Mouse (Mus musculus): ENCODE measurements around the gene Nr5a2. TPM values are rescaled to one million over a fixed set of nuclear protein-coding genes. Genes with fewer than 3 reads are reported as not detected.

Nr5a2 gene
- total and polyA plus RNA-seq, 3 experiments: 0.18 to 0.80 (median 0.60) TPM

DNA sequence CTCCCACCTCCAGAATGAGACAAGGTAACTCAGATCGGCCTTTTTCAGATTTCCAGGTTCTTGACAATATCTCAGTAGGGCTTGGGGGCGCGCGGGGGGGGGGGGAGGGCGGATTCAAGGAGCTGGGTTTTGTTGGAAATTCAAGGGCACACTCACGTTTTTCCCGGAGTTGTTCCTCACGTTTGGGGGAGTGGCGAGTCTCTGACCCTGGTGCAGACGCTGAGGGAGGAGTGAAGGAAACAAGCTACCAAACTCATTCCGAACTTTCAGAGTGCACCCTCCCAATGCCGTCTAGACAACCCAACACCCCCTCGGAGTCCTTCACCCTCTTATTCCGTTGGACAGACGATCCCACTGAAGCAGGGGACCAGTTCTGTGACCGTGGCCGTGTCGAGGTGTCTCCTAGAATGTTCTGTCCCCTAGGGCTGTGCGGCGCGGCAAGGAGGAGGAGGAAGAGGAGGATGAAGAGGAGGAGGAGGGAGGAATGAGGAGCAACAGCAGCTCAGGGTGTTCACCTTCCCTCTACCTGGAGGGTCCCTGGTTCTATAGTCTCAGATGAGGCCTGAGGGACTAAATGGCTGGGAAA, 8.2 kb downstream of the Nr5a2 start:
- Histone ChIP-seq H3K79me2 (replicated peaks; ENCODE audit: control insufficient read depth, insufficient read depth, low read length) (no peaks in the 10 kb centered on the region), H3K27me3 (ENCODE audit: control insufficient read depth, insufficient read depth, low read length) (peaks cover 8% of the 10 kb centered on the region; the same call in 1 of the 2 replicates), H3K9ac (ENCODE audit: low read depth, low read length) (no peak overlapping the region), H3K4me3 (peak overlapping the region; percentile 45; the same call in 1 of the 2 replicates), H3K27ac (no peak overlapping the region), H3K36me3 (ENCODE audit: control insufficient read depth, insufficient read depth, low read length) (no peaks in the 10 kb centered on the region), H3K4me1 (ENCODE audit: control insufficient read depth, insufficient read depth, low read length) (peaks cover 1% of the 10 kb centered on the region)
- DNase-seq: no peak
- TF ChIP-seq EP300 (IDR thresholded peaks at IDR 0.05; ENCODE audit: insufficient read depth, low read depth, low read length): no peak
- WGBS: 15% methylated on average over 21 of the region's 21 CpGs
- intact Hi-C loops (cut with DNase I): no loop called here

DNA sequence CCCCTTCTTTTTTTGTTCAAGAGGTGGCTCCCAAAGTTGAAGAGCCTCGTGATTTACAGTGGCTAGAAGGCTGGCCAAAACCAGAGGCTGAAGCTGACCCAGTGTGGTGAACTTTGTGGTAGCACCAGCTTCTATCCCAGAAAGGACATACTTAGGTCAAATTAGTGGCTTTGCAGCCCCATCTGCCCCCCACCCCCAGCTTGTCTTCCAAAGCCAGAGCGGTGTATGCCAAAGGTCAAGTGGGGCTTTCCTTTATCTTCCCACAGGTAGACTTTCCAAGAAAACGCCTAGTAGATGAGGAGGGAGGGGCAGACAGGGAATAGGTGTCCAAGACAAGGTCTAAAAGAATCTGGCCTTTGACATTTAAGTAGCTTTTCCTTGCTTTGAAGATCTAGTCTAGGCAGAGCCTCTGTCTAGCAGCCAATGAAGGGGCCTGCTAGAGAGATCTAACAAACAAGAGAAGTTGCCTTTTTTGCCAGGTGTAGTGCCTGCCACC, 9.0 kb downstream of the Nr5a2 start:
- Histone ChIP-seq H3K36me3 (ENCODE audit: control insufficient read depth, insufficient read depth, low read length) (no peaks in the 10 kb centered on the region), H3K79me2 (replicated peaks; ENCODE audit: control insufficient read depth, insufficient read depth, low read length) (no peaks in the 10 kb centered on the region), H3K9ac (ENCODE audit: low read depth, low read length) (no peak overlapping the region), H3K4me3 (no peak overlapping the region), H3K27me3 (ENCODE audit: control insufficient read depth, insufficient read depth, low read length) (peaks cover 7% of the 10 kb centered on the region; the same call in 1 of the 2 replicates), H3K27ac (no peak overlapping the region), H3K4me1 (ENCODE audit: control insufficient read depth, insufficient read depth, low read length) (peaks cover 1% of the 10 kb centered on the region)
- intact Hi-C loops (cut with DNase I): no loop called here
- 78% methylated on average over 3 of the region's 3 CpGs for WGBS
- TF ChIP-seq POLR2A (IDR thresholded peaks at IDR 0.05; ENCODE audit: insufficient read depth, low read depth, low read length) (no peak), CTCF (IDR thresholded peaks at IDR 0.05) (no peak), EP300 (IDR thresholded peaks at IDR 0.05; ENCODE audit: insufficient read depth, low read depth, low read length) (no peak)
- DNase-seq: no peak

DNA sequence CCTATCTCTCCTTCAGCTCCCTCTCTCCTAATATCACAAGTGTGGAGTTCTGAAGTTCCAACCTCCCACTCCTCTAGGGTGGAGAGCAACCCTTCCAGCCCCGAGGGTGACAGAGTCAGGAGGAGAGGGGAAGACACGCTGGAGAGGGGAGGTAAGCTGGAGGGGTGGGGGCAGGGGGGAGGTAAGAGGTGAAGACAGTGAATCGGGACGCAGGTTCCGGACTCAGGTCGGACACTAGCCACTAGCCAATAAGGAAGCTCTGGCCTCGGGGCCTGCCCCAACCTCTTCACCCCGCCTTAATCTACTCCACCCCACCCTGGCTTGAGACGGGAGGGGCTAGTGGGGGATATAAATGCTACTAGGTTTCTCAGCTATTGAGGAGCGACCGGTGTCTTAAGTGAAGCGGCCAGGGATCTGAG, 10.9 kb downstream of the Nr5a2 start:
- H3K9ac ChIP-seq (ENCODE audit: low read depth, low read length): no peak overlapping the region
- DNase-seq: peak in 1 of 2 experiments; percentile 21
- WGBS: 13% methylated on average over 12 of the region's 12 CpGs
- H3K36me3 ChIP-seq (ENCODE audit: control insufficient read depth, insufficient read depth, low read length): no peaks in the 10 kb centered on the region
- peaks cover 1% of the 10 kb centered on the region for H3K4me1 ChIP-seq (ENCODE audit: control insufficient read depth, insufficient read depth, low read length)
- H3K4me3 ChIP-seq: peak overlapping the region; percentile 52
- no peaks in the 10 kb centered on the region for H3K79me2 ChIP-seq (replicated peaks; ENCODE audit: control insufficient read depth, insufficient read depth, low read length)
- TF ChIP-seq EP300 (IDR thresholded peaks at IDR 0.05; ENCODE audit: insufficient read depth, low read depth, low read length) (no peak), POLR2A (IDR thresholded peaks at IDR 0.05; ENCODE audit: insufficient read depth, low read depth, low read length) (no peak), CTCF (IDR thresholded peaks at IDR 0.05) (no peak)
- no peak overlapping the region; the same call in 1 of the 2 replicates for H3K27ac ChIP-seq
- intact Hi-C loops (cut with DNase I): loop anchor here (5.0 kb wide), 2 partner anchors 167 to 327 kb away; partner anchors contain the start of gene Zfp281
- H3K27me3 ChIP-seq (ENCODE audit: control insufficient read depth, insufficient read depth, low read length): peaks cover 8% of the 10 kb centered on the region; the same call in 1 of the 2 replicates

DNA sequence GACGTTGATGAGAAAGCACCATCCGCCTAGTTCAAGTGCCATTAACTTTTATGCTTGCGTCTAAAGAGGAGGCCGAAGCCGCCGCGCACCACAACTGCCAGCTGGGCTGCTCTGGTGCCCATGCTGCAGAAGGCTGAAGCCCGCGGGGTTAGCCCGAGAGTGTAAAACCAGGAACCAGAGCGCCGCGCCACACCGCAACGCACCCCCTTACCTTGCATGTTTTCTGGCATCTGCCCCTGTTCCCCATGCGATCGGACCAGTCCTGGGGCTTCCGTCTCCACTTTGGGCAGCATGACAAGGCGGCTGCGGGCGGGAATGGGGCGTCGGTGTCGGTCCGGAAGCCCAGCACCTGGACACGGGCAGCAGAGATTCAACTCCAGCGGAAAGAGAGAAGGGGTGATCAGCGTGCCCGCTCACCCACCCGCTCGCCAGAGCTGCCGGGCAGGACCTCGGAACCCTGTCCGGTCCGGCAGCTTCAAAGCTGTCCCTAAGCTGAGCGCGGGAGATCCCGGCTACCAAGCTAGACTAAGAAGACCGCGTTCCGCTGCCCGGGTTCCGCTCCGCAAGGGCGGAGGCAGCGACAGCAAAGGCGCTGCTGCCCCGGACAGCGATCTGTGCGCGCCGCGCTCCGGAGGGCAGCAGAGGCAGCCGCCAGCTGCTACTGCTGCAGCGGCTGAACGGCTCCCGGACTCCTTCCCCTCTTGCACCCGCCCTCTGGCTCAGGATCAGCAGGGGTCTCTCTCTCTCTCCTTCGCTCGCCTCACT, 11.6 kb downstream of the Nr5a2 start:
- Histone ChIP-seq H3K27ac (peak overlapping the region; percentile 36), H3K27me3 (ENCODE audit: control insufficient read depth, insufficient read depth, low read length) (peaks cover 8% of the 10 kb centered on the region; the same call in 1 of the 2 replicates), H3K79me2 (replicated peaks; ENCODE audit: control insufficient read depth, insufficient read depth, low read length) (no peaks in the 10 kb centered on the region), H3K36me3 (ENCODE audit: control insufficient read depth, insufficient read depth, low read length) (no peaks in the 10 kb centered on the region), H3K4me3 (peak overlapping the region; percentile 52), H3K4me1 (ENCODE audit: control insufficient read depth, insufficient read depth, low read length) (peaks cover 1% of the 10 kb centered on the region), H3K9ac (ENCODE audit: low read depth, low read length) (peak overlapping the region; percentile 45)
- peak; percentile 40 for TF ChIP-seq CTCF (IDR thresholded peaks at IDR 0.05)
- no peak for TF ChIP-seq EP300 (IDR thresholded peaks at IDR 0.05; ENCODE audit: insufficient read depth, low read depth, low read length)
- intact Hi-C loops (cut with DNase I): loop anchor here (5.0 kb wide), 2 partner anchors 166 to 326 kb away; partner anchors contain the start of gene Zfp281
- under 1% methylated on average over 60 of the region's 61 CpGs for WGBS
- DNase-seq: peak; percentile 57 to 65

DNA sequence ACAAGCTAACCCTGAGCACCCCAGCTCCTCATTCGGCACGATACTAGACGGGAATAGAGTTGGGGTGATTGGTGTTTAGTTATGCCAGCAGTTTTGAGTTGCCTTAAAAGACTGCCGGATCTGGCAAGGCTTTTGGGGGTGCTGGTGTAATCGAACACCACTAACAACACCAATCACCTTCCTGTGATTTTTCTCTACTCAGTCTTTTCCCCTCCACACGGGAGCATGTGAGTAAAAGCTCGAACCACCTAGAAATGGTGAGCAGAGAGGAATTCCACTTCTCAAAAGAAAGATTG, 12.2 kb downstream of the Nr5a2 start:
- peak overlapping the region; percentile 45 for H3K9ac ChIP-seq (ENCODE audit: low read depth, low read length)
- no peak overlapping the region; the same call in 1 of the 2 replicates for H3K27ac ChIP-seq
- no peak for DNase-seq
- H3K36me3 ChIP-seq (ENCODE audit: control insufficient read depth, insufficient read depth, low read length): no peaks in the 10 kb centered on the region
- H3K4me1 ChIP-seq (ENCODE audit: control insufficient read depth, insufficient read depth, low read length): peaks cover 1% of the 10 kb centered on the region
- 3% methylated on average over 7 of the region's 7 CpGs for WGBS
- intact Hi-C loops (cut with DNase I): loop anchor here (5.0 kb wide), 2 partner anchors 166 to 326 kb away; partner anchors contain the start of gene Zfp281
- no peak for TF ChIP-seq CTCF (IDR thresholded peaks at IDR 0.05)
- TF ChIP-seq POLR2A (IDR thresholded peaks at IDR 0.05; ENCODE audit: insufficient read depth, low read depth, low read length): no peak
- no peak for TF ChIP-seq EP300 (IDR thresholded peaks at IDR 0.05; ENCODE audit: insufficient read depth, low read depth, low read length)
- H3K27me3 ChIP-seq (ENCODE audit: control insufficient read depth, insufficient read depth, low read length): peaks cover 8% of the 10 kb centered on the region; the same call in 1 of the 2 replicates
- no peaks in the 10 kb centered on the region for H3K79me2 ChIP-seq (replicated peaks; ENCODE audit: control insufficient read depth, insufficient read depth, low read length)
- peak overlapping the region; percentile 52 for H3K4me3 ChIP-seq
